Mouse (Mus musculus) forebrain, embryonic 13.5 days (tissue): ENCODE data around the gene Fabp6. TPM values are rescaled to one million over a fixed set of nuclear protein-coding genes. Genes with fewer than 3 reads are reported as not detected.

Experiments used
- ATAC-seq: fragments of 200-750 bp; cut with Nextera tagmentation; 2 replicates; pipeline ENCODE4 v1.8.0; 2017
- H3K27ac ChIP-seq: fragments of 300-500 bp; sonication (generic); 2 replicates; pipeline ENCODE4 v1.5.1; 2015; ENCODE audit warnings: inconsistent platforms, mild to moderate bottlenecking, moderate library complexity
- H3K27me3 ChIP-seq: fragments of 300-500 bp; sonication (generic); 2 replicates; pipeline ENCODE4 v1.6.1; 2015; ENCODE audit warnings: mild to moderate bottlenecking, inconsistent platforms
- H3K36me3 ChIP-seq: fragments of 300-500 bp; sonication (generic); 2 replicates; pipeline ENCODE4 v1.6.1; 2015; ENCODE audit warnings: mild to moderate bottlenecking, inconsistent platforms; ENCODE audit not compliant: poor library complexity, severe bottlenecking
- H3K4me1 ChIP-seq: fragments of 300-500 bp; sonication (generic); 2 replicates; pipeline ENCODE4 v1.6.1; 2015; ENCODE audit warnings: inconsistent platforms
- H3K4me2 ChIP-seq: fragments of 300-500 bp; sonication (generic); 2 replicates; pipeline ENCODE4 v1.6.1; 2015; ENCODE audit warnings: inconsistent platforms, mild to moderate bottlenecking, moderate library complexity
- H3K4me3 ChIP-seq: fragments of 300-500 bp; sonication (generic); 2 replicates; pipeline ENCODE4 v1.5.1; 2015; ENCODE audit warnings: mild to moderate bottlenecking, inconsistent platforms
- H3K9ac ChIP-seq: fragments of 300-500 bp; sonication (generic); 2 replicates; pipeline ENCODE4 v1.6.1; 2015; ENCODE audit warnings: mild to moderate bottlenecking, inconsistent platforms
- H3K9me3 ChIP-seq: fragments of 300-500 bp; sonication (generic); replicated peaks from 2 replicates; pipeline ENCODE4 v1.6.1; 2016; ENCODE audit warnings: inconsistent platforms
- WGBS: fragments of 180-500 bp; shearing (Covaris S2); methylation state at CpG from one replicate; pipeline ENCODE4 v1.1.7; 2015; 5-methylcytosine and 5-hydroxymethylcytosine counted together
- polyA plus RNA-seq: library from polyadenylated mRNA; unstranded; fragments of >200 nt; fragmentation: Nextera tagmentation; extraction: Ambion mirVana; gene quantifications from 2 replicates; pipeline ENCODE4 v1.2.1, GENCODE M21; 2015

Gene Fabp6
- polyA plus RNA-seq, 1 experiment from 2014 or later, result not detected

- Histone ChIP-seq H3K4me2 (no peak within 1 kb of the TSS), H3K27me3 (no peaks in the 10 kb centered on the region), H3K4me3 (no peak within 1 kb of the TSS), H3K36me3 (peaks cover 46% of the 10 kb centered on the region), H3K4me1 (peaks cover 4% of the 10 kb centered on the region; the same call in 1 of the 2 replicates), H3K9ac (no peak within 1 kb of the TSS), H3K9me3 (no peaks in the 10 kb centered on the region), H3K27ac (no peak within 1 kb of the TSS)
- ATAC-seq, result peak; percentile 61; the same call in 1 of the 2 replicates
- 71% methylated on average over 7 of the region's 7 CpGs for WGBS
These were observed 14.8 kb downstream of the Fabp6 start, which contains the start of gene 4933415A04Rik for GRCm38 (mm10) chr11:43586324-43587090. Gene 4933415A04Rik (plus strand): TSS chr11:43587040.

- H3K4me1 ChIP-seq, result peaks cover 4% of the 10 kb centered on the region; the same call in 1 of the 2 replicates
- no peak overlapping the region for H3K4me2 ChIP-seq
- no peak overlapping the region for H3K27ac ChIP-seq
- no peaks in the 10 kb centered on the region for H3K9me3 ChIP-seq
- WGBS, result 92% methylated on average over 22 of the region's 22 CpGs
- H3K27me3 ChIP-seq, result no peaks in the 10 kb centered on the region
- H3K36me3 ChIP-seq, result peaks cover 53% of the 10 kb centered on the region
- H3K9ac ChIP-seq, result no peak overlapping the region
- ATAC-seq, result no peak
- H3K4me3 ChIP-seq, result no peak overlapping the region
These were observed 15.9 kb downstream of the Fabp6 start for GRCm38 (mm10) chr11:43585211-43586005.

- H3K4me1 ChIP-seq, result peaks cover 20% of the 10 kb centered on the region
- H3K36me3 ChIP-seq, result peaks cover 18% of the 10 kb centered on the region
- ATAC-seq, result no peak
- H3K9me3 ChIP-seq, result no peaks in the 10 kb centered on the region
- H3K9ac ChIP-seq, result no peak overlapping the region
- H3K4me2 ChIP-seq, result no peak overlapping the region
- 44% methylated on average over 11 of the region's 11 CpGs for WGBS
- H3K27ac ChIP-seq, result no peak overlapping the region
- no peaks in the 10 kb centered on the region for H3K27me3 ChIP-seq
- no peak overlapping the region for H3K4me3 ChIP-seq
These were observed 23.4 kb downstream of the Fabp6 start for GRCm38 (mm10) chr11:43577713-43578478.

GRCm38 (mm10) chr11:43575376-43576151, 25.8 kb downstream of the Fabp6 start:
- Histone ChIP-seq H3K9ac (peak overlapping the region; percentile 48), H3K4me1 (peaks cover 20% of the 10 kb centered on the region), H3K27ac (peak overlapping the region; percentile 73), H3K36me3 (peaks cover 7% of the 10 kb centered on the region), H3K9me3 (no peaks in the 10 kb centered on the region), H3K4me3 (no peak overlapping the region), H3K27me3 (no peaks in the 10 kb centered on the region), H3K4me2 (peak overlapping the region; percentile 42)
- peak; percentile 86 for ATAC-seq
- WGBS, result 1% methylated on average over 9 of the region's 9 CpGs

- Histone ChIP-seq H3K4me1 (peaks cover 21% of the 10 kb centered on the region), H3K4me2 (peak overlapping the region; percentile 42), H3K27ac (peak overlapping the region; percentile 73), H3K9me3 (no peaks in the 10 kb centered on the region), H3K36me3 (peaks cover 4% of the 10 kb centered on the region), H3K27me3 (no peaks in the 10 kb centered on the region), H3K4me3 (no peak overlapping the region), H3K9ac (peak overlapping the region; percentile 48)
- peak; percentile 6; the same call in 1 of the 2 replicates for ATAC-seq
- 6% methylated on average over 3 of the region's 3 CpGs for WGBS
These were observed 26.3 kb downstream of the Fabp6 start for GRCm38 (mm10) chr11:43575061-43575375.

- peak; percentile 46 for ATAC-seq
- H3K27ac ChIP-seq, result no peak overlapping the region
- H3K9ac ChIP-seq, result no peak overlapping the region
- no peaks in the 10 kb centered on the region for H3K9me3 ChIP-seq
- WGBS, result 78% methylated on average over 11 of the region's 11 CpGs
- peaks cover 29% of the 10 kb centered on the region for H3K4me1 ChIP-seq
- no peaks in the 10 kb centered on the region for H3K27me3 ChIP-seq
- H3K36me3 ChIP-seq, result no peaks in the 10 kb centered on the region
- no peak overlapping the region for H3K4me3 ChIP-seq
- no peak overlapping the region for H3K4me2 ChIP-seq
These were observed 31.7 kb downstream of the Fabp6 start for GRCm38 (mm10) chr11:43569595-43569994.

GRCm38 (mm10) chr11:43569188-43569587, 32.2 kb downstream of the Fabp6 start:
- H3K36me3 ChIP-seq, result no peaks in the 10 kb centered on the region
- 76% methylated on average over 5 of the region's 5 CpGs for WGBS
- no peak overlapping the region for H3K4me2 ChIP-seq
- no peak overlapping the region for H3K4me3 ChIP-seq
- no peaks in the 10 kb centered on the region for H3K27me3 ChIP-seq
- no peaks in the 10 kb centered on the region for H3K9me3 ChIP-seq
- ATAC-seq, result no peak
- H3K9ac ChIP-seq, result no peak overlapping the region
- H3K27ac ChIP-seq, result no peak overlapping the region
- H3K4me1 ChIP-seq, result peaks cover 32% of the 10 kb centered on the region

GRCm38 (mm10) chr11:43568263-43568662, 33.1 kb downstream of the Fabp6 start:
- no peak for ATAC-seq
- Histone ChIP-seq H3K4me1 (peaks cover 41% of the 10 kb centered on the region), H3K27ac (no peak overlapping the region), H3K27me3 (no peaks in the 10 kb centered on the region), H3K36me3 (no peaks in the 10 kb centered on the region), H3K4me2 (no peak overlapping the region), H3K9me3 (no peaks in the 10 kb centered on the region), H3K4me3 (no peak overlapping the region), H3K9ac (no peak overlapping the region)
- WGBS, result 72% methylated on average over 5 of the region's 5 CpGs

GRCm38 (mm10) chr11:43566696-43567095, 34.6 kb downstream of the Fabp6 start:
- H3K36me3 ChIP-seq, result 0 out of 2 replicates have a peak, but pooled peaks cover 5% of the 10 kb centered on the region
- no peak for ATAC-seq
- H3K27me3 ChIP-seq, result no peaks in the 10 kb centered on the region
- H3K4me1 ChIP-seq, result peaks cover 44% of the 10 kb centered on the region
- no peak overlapping the region for H3K4me2 ChIP-seq
- H3K9ac ChIP-seq, result no peak overlapping the region
- H3K9me3 ChIP-seq, result no peaks in the 10 kb centered on the region
- 55% methylated on average over 5 of the region's 5 CpGs for WGBS
- no peak overlapping the region for H3K4me3 ChIP-seq
- peak overlapping the region; percentile 1; the same call in 1 of the 2 replicates for H3K27ac ChIP-seq

- no peaks in the 10 kb centered on the region for H3K27me3 ChIP-seq
- H3K4me1 ChIP-seq, result peaks cover 44% of the 10 kb centered on the region
- H3K4me2 ChIP-seq, result no peak overlapping the region
- H3K4me3 ChIP-seq, result no peak overlapping the region
- H3K36me3 ChIP-seq, result 0 out of 2 replicates have a peak, but pooled peaks cover 5% of the 10 kb centered on the region
- H3K9ac ChIP-seq, result no peak overlapping the region
- WGBS, result 5% methylated on average over 8 of the region's 8 CpGs
- H3K27ac ChIP-seq, result no peak overlapping the region
- no peak; the same call in 1 of the 2 replicates for ATAC-seq
- no peaks in the 10 kb centered on the region for H3K9me3 ChIP-seq
These were observed 35.5 kb downstream of the Fabp6 start for GRCm38 (mm10) chr11:43565852-43566251.

GRCm38 (mm10) chr11:43565414-43565813, 35.9 kb downstream of the Fabp6 start:
- no peak overlapping the region for H3K4me2 ChIP-seq
- peaks cover 7% of the 10 kb centered on the region; the same call in 1 of the 2 replicates for H3K36me3 ChIP-seq
- 19% methylated on average over 2 of the region's 2 CpGs for WGBS
- H3K27ac ChIP-seq, result no peak overlapping the region
- H3K4me1 ChIP-seq, result peaks cover 44% of the 10 kb centered on the region
- no peak overlapping the region for H3K4me3 ChIP-seq
- H3K9ac ChIP-seq, result no peak overlapping the region
- no peaks in the 10 kb centered on the region for H3K9me3 ChIP-seq
- H3K27me3 ChIP-seq, result no peaks in the 10 kb centered on the region
- ATAC-seq, result no peak
